Mouse (Mus musculus): ENCODE data around the gene Olfr1414. TPM values are rescaled to one million over a fixed set of nuclear protein-coding genes. Genes with fewer than 3 reads are reported as not detected.

Olfr1414 gene
- polyA plus RNA-seq, 1 experiment from 2014 or later: not detected

GRCm38 (mm10) chr1:92473165-92474041 lies 45.1 kb downstream of the Olfr1414 start, which contains the start of gene Ndufa10:
Ndufa10 (minus strand) TSS chr1:92473860.
- ATAC-seq (ENCODE audit: low FRiP score, low read depth): peak; percentile 94
- Histone ChIP-seq H3K4me2 (replicated peaks) (peak within 1 kb of the TSS; percentile 91), H3K36me3 (peaks cover 24% of the 10 kb centered on the region), H3K4me3 (peak within 1 kb of the TSS; percentile 95), H3K4me1 (peaks cover 15% of the 10 kb centered on the region), H3K9me3 (no peaks in the 10 kb centered on the region), H3K27me3 (replicated peaks) (no peaks in the 10 kb centered on the region), H3K27ac (0 out of 2 replicates have a peak within 1 kb of the TSS, but pooled peaks have one; percentile 20), H3K9ac (peak within 1 kb of the TSS; percentile 91)
- WGBS: under 1% methylated on average over 67 of the region's 67 CpGs

- ATAC-seq (ENCODE audit: low FRiP score, low read depth): no peak
- peaks cover 69% of the 10 kb centered on the region for H3K36me3 ChIP-seq
- H3K27me3 ChIP-seq (replicated peaks): no peaks in the 10 kb centered on the region
- 92% methylated on average over 4 of the region's 4 CpGs for WGBS
- no peaks in the 10 kb centered on the region for H3K9me3 ChIP-seq
- H3K4me3 ChIP-seq: no peak overlapping the region
- H3K9ac ChIP-seq: no peak overlapping the region
- no peak overlapping the region for H3K4me2 ChIP-seq (replicated peaks)
- H3K4me1 ChIP-seq: peaks cover 10% of the 10 kb centered on the region
- H3K27ac ChIP-seq: no peak overlapping the region
Measured at GRCm38 (mm10) chr1:92468891-92469290, 49.6 kb downstream of the Olfr1414 start.

GRCm38 (mm10) chr1:92458416-92458815 lies 60.0 kb downstream of the Olfr1414 start:
- ATAC-seq (ENCODE audit: low FRiP score, low read depth): no peak
- Histone ChIP-seq H3K4me3 (no peak overlapping the region), H3K4me1 (no peaks in the 10 kb centered on the region), H3K4me2 (replicated peaks) (no peak overlapping the region), H3K9me3 (no peaks in the 10 kb centered on the region), H3K27ac (no peak overlapping the region), H3K36me3 (peaks cover 78% of the 10 kb centered on the region), H3K9ac (no peak overlapping the region), H3K27me3 (replicated peaks) (no peaks in the 10 kb centered on the region)
- 91% methylated on average over 6 of the region's 6 CpGs for WGBS

- H3K9ac ChIP-seq: no peak overlapping the region
- peaks cover 79% of the 10 kb centered on the region for H3K36me3 ChIP-seq
- no peaks in the 10 kb centered on the region for H3K9me3 ChIP-seq
- no peaks in the 10 kb centered on the region for H3K4me1 ChIP-seq
- H3K27me3 ChIP-seq (replicated peaks): no peaks in the 10 kb centered on the region
- no peak for ATAC-seq (ENCODE audit: low FRiP score, low read depth)
- no peak overlapping the region for H3K4me3 ChIP-seq
- H3K4me2 ChIP-seq (replicated peaks): no peak overlapping the region
- H3K27ac ChIP-seq: no peak overlapping the region
Measured at GRCm38 (mm10) chr1:92457758-92458157, 60.7 kb downstream of the Olfr1414 start.

Small RNA genes within 50 kb of the gene (microRNA-seq; reads per million reads assigned to microRNA genes)
- 4.2 reads per million, percentile 12 among the genes with 10 or more reads in this experiment for gene Mir6900

Other genes with a start within 250 kb of the Olfr1414 start
- 251 and 254 TPM in 2 replicates for gene Ndufa10, start 44.8 kb downstream of the Olfr1414 start, polyA plus RNA-seq (2016; fragmentation: Nextera tagmentation; extraction: Ambion mirVana)
- gene Olfr1416, start 33.5 kb downstream of the Olfr1414 start, polyA plus RNA-seq (2016; fragmentation: Nextera tagmentation; extraction: Ambion mirVana): not detected in 2 replicates
- gene Olfr1415, start 22.6 kb downstream of the Olfr1414 start, polyA plus RNA-seq (2016; fragmentation: Nextera tagmentation; extraction: Ambion mirVana): not detected in 2 replicates
- gene Olfr1413, start 52.7 kb upstream of the Olfr1414 start, polyA plus RNA-seq (2016; fragmentation: Nextera tagmentation; extraction: Ambion mirVana): not detected in 2 replicates
- not detected in 2 replicates for gene Olfr1412, start 67.1 kb upstream of the Olfr1414 start, polyA plus RNA-seq (2016; fragmentation: Nextera tagmentation; extraction: Ambion mirVana)
- gene Olfr1411, start 75.8 kb upstream of the Olfr1414 start, polyA plus RNA-seq (2016; fragmentation: Nextera tagmentation; extraction: Ambion mirVana): not detected in 2 replicates
- not detected in 2 replicates for gene Olfr1410, start 87.1 kb upstream of the Olfr1414 start, polyA plus RNA-seq (2016; fragmentation: Nextera tagmentation; extraction: Ambion mirVana)
- not detected in 2 replicates for gene Olfr12, start 99.1 kb upstream of the Olfr1414 start, polyA plus RNA-seq (2016; fragmentation: Nextera tagmentation; extraction: Ambion mirVana)
- gene Cops9, start 123.3 kb upstream of the Olfr1414 start, polyA plus RNA-seq (2016; fragmentation: Nextera tagmentation; extraction: Ambion mirVana): 433 and 441 TPM in 2 replicates
- 0.22 TPM in 1 of 2 replicates, not detected in the other for gene Otos, start 130.2 kb upstream of the Olfr1414 start, polyA plus RNA-seq (2016; fragmentation: Nextera tagmentation; extraction: Ambion mirVana)

Measured in neural tube, embryonic 12.5 days (tissue).